Mouse (Mus musculus): ENCODE data around the gene Gm20388. TPM values are rescaled to one million over a fixed set of nuclear protein-coding genes. Genes with fewer than 3 reads are reported as not detected.

Gm20388 gene
- polyA plus RNA-seq, 1 experiment from 2014 or later: not detected

DNA sequence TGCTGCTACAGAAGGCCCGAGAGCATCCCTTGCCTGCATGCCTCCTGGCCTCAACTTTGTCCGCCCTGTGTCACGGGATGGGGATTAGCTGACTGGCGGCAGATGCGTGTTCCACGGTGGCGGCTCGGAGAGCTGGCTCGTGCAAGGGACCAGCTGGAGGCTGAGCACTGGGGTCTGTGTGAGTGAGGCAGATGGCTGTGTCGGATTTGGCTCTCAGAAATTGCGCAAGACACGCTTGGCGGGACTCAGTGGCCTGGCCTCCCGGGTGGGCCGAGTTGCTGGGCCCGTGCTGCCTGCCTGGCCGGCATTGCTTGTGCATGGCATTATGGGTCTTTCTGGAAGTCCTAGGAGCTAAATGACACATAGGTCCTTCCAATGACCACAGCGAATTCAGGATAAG, 398.7 kb downstream of the Gm20388 start:
- Histone ChIP-seq H3K9me3 (replicated peaks) (no peaks in the 10 kb centered on the region), H3K36me3 (no peaks in the 10 kb centered on the region), H3K4me1 (peaks cover 11% of the 10 kb centered on the region), H3K4me2 (no peak overlapping the region), H3K27me3 (replicated peaks) (peaks cover 62% of the 10 kb centered on the region), H3K4me3 (no peak overlapping the region), H3K9ac (no peak overlapping the region), H3K27ac (no peak overlapping the region)
- ATAC-seq: no peak
- 65% methylated on average over 18 of the region's 18 CpGs for WGBS (ENCODE audit: insufficient replicate concordance)

DNA sequence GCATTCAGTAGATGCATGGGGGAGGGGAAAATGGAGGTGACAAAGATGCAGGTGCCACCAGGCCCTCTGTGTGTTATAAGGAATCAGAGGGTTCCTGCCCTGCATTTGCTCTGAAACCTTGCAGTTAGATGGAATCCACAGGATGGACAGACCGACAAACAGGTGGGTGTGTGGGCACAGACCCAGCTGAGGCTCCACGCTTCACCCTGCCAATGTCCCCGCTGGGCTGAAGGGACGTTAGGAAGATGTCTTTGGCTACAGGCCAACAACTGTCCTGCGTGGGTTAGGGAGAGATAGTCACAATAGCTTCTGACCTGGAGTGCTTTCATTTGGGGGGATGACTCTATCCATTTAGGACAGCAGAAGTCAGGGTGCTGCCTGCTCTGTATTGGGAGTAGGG, 399.4 kb downstream of the Gm20388 start:
- ATAC-seq: no peak
- H3K4me1 ChIP-seq: peaks cover 11% of the 10 kb centered on the region
- no peak overlapping the region for H3K4me3 ChIP-seq
- H3K4me2 ChIP-seq: no peak overlapping the region
- peaks cover 62% of the 10 kb centered on the region for H3K27me3 ChIP-seq (replicated peaks)
- H3K9me3 ChIP-seq (replicated peaks): no peaks in the 10 kb centered on the region
- 62% methylated on average over 5 of the region's 5 CpGs for WGBS (ENCODE audit: insufficient replicate concordance)
- no peak overlapping the region for H3K9ac ChIP-seq
- no peaks in the 10 kb centered on the region for H3K36me3 ChIP-seq
- no peak overlapping the region for H3K27ac ChIP-seq

DNA sequence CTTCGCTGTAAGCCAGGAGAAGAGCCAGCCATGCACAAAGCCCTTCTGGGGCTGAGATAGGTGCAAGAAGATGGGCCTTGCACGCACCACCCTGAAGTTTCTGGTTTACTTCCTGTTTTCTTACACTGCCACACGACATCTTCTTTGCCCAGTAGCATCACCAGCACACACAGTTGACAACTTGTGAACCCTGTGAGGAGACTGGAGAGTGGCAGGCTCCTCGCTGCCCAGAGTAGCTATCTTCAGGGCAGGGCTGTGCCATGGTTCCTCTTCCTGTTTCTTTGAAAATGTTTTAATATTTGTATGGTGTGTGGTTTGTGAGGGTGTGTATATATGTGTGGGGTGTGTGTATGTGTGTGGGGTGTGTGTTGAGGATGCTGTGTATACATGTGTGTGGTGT, 401.8 kb downstream of the Gm20388 start:
- Histone ChIP-seq H3K9me3 (replicated peaks) (no peaks in the 10 kb centered on the region), H3K4me1 (peaks cover under 1% of the 10 kb centered on the region; the same call in 1 of the 2 replicates), H3K27me3 (replicated peaks) (peaks cover 44% of the 10 kb centered on the region), H3K9ac (no peak overlapping the region), H3K4me2 (no peak overlapping the region), H3K27ac (no peak overlapping the region), H3K36me3 (no peaks in the 10 kb centered on the region), H3K4me3 (no peak overlapping the region)
- WGBS (ENCODE audit: insufficient replicate concordance): 49% methylated on average over 4 of the region's 4 CpGs
- no peak for ATAC-seq

DNA sequence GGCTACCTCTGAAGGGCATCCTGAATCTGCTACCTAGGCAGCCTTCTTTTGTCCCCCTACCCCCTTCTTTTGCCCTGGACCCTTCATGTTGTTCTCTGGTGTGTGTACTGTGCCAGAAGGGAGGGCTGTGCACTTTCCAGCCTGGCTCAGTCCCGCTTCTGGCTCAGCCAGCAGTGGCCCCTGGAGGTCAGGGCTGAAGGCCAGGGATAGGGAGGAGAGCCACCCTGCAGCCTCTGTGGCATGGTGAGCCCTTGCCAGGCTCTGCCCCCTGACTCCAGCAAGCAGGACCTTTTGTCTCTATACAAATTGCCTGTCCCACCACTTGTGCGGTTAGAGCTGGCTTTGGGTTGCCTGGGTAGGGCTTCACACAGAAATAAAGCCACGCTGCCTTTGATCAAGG, 403.0 kb downstream of the Gm20388 start:
- H3K4me1 ChIP-seq: 0 out of 2 replicates have a peak, but pooled peaks cover 1% of the 10 kb centered on the region
- H3K4me2 ChIP-seq: no peak overlapping the region
- no peak overlapping the region for H3K4me3 ChIP-seq
- 79% methylated on average over 3 of the region's 3 CpGs for WGBS (ENCODE audit: insufficient replicate concordance)
- no peak for ATAC-seq
- no peaks in the 10 kb centered on the region for H3K9me3 ChIP-seq (replicated peaks)
- H3K9ac ChIP-seq: no peak overlapping the region
- H3K36me3 ChIP-seq: no peaks in the 10 kb centered on the region
- peaks cover 31% of the 10 kb centered on the region for H3K27me3 ChIP-seq (replicated peaks)
- H3K27ac ChIP-seq: no peak overlapping the region

DNA sequence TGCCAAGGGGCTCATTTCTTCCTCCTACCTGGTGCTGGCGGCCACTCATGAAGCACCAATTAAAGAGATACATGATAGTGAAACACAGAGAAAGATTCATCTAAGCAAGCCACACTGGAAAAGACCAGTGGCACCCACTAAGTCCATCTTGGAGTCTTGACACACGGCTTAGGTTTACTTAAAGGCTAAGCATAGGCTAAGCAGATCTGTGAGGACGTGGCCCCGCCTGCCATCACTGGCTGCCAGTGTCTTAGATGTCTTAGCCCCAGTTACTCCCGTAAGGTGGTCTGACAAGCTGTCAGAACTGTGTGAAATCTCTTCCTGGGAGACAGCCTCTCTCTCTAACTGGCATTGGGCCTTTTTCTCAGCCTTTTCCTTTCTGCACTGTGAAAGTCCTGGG, 404.3 kb downstream of the Gm20388 start:
- no peaks in the 10 kb centered on the region for H3K36me3 ChIP-seq
- no peaks in the 10 kb centered on the region for H3K9me3 ChIP-seq (replicated peaks)
- no peak overlapping the region for H3K4me2 ChIP-seq
- H3K27ac ChIP-seq: no peak overlapping the region
- no peak overlapping the region for H3K4me3 ChIP-seq
- no peak for ATAC-seq
- no peak overlapping the region for H3K9ac ChIP-seq
- H3K27me3 ChIP-seq (replicated peaks): peaks cover 19% of the 10 kb centered on the region; the same call in 1 of the 2 replicates
- H3K4me1 ChIP-seq: peaks cover 14% of the 10 kb centered on the region
- 71% methylated on average over 5 of the region's 5 CpGs for WGBS (ENCODE audit: insufficient replicate concordance)

DNA sequence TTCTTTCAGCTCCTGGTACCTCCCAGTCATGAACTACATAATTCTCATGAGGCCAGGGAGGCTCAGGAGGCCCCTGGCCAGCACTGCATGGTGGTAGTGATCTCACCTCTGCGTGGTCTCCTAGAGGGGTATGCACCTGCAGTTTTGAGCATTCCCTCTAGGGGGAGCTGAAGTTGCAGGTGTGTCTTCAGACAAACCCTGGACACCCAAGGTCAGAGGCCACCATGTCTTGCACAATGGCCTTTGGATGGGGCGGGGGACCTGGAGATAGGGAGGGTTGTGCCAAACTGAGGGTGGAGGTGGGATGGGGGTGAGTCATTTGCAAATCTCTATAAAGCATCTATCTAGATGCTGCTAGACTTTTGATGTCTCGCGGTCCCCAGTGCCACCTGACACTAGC, 405.0 kb downstream of the Gm20388 start:
- ATAC-seq: no peak
- no peak overlapping the region for H3K4me3 ChIP-seq
- H3K4me2 ChIP-seq: no peak overlapping the region
- no peak overlapping the region for H3K27ac ChIP-seq
- H3K9me3 ChIP-seq (replicated peaks): no peaks in the 10 kb centered on the region
- peaks cover 12% of the 10 kb centered on the region; the same call in 1 of the 2 replicates for H3K27me3 ChIP-seq (replicated peaks)
- peaks cover 20% of the 10 kb centered on the region for H3K4me1 ChIP-seq
- H3K9ac ChIP-seq: no peak overlapping the region
- 64% methylated on average over 4 of the region's 4 CpGs for WGBS (ENCODE audit: insufficient replicate concordance)
- no peaks in the 10 kb centered on the region for H3K36me3 ChIP-seq

DNA sequence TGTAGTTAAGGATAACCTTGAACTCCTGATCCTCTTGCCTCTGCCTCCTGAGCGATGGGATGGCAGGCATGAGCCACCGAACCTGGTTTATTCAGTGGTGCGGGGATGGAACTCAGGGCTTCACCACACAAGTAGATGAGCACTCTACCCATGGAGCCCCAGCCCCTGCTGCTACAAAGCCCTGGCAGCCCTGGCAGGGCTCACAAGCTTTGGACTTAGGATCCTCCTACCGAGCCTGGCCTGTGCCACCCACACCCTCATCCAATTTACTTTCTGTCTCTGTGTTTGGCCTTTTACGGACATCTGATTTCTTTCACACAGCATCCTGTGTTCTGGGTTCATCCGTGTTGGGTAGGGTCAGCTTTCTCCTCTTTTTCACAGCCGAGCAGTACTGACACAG, 406.1 kb downstream of the Gm20388 start:
- no peak for ATAC-seq
- H3K36me3 ChIP-seq: no peaks in the 10 kb centered on the region
- H3K4me3 ChIP-seq: no peak overlapping the region
- H3K27me3 ChIP-seq (replicated peaks): 0 out of 2 replicates have a peak, but pooled peaks cover 8% of the 10 kb centered on the region
- peaks cover 20% of the 10 kb centered on the region for H3K4me1 ChIP-seq
- no peak overlapping the region for H3K9ac ChIP-seq
- H3K27ac ChIP-seq: no peak overlapping the region
- H3K9me3 ChIP-seq (replicated peaks): no peaks in the 10 kb centered on the region
- 76% methylated on average over 7 of the region's 7 CpGs for WGBS (ENCODE audit: insufficient replicate concordance)
- no peak overlapping the region for H3K4me2 ChIP-seq

DNA sequence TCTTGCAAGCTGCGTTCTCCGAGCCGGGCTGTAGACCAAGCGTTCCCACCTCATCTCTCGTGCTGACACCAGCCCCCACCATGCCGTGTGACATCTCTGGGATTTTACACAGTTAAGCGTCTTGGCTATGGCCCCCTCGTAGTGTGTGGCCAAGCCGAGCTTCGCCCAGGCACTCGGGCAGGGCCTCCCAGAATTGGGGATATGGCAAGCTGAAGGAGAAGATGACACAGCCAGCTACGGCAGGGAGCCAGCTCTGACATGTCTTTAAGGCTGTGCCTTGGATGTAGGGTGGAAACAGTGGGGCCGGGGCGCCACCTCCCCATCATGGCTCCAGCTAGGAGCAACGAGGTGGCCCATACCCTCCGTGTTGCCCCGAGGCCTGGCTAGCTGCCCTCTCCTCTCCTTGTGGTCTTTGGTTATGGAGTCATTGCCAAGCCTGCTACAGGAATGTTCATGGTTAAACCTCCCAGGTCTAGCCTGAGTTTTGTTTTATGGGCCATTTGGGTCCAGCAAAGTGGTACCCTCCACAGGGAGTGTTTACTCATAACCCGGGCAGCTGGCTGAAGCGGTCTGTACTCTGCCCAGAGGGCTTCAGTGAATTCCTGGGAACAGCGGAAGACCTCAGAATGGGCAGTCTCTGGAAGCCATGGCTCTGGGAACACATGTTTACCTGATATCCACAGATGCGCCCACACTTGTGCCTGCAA, 406.6 kb downstream of the Gm20388 start:
- Histone ChIP-seq H3K9me3 (replicated peaks) (no peaks in the 10 kb centered on the region), H3K4me3 (no peak overlapping the region), H3K36me3 (no peaks in the 10 kb centered on the region), H3K4me2 (no peak overlapping the region), H3K9ac (no peak overlapping the region), H3K27ac (no peak overlapping the region), H3K27me3 (replicated peaks) (0 out of 2 replicates have a peak, but pooled peaks cover 8% of the 10 kb centered on the region), H3K4me1 (peaks cover 24% of the 10 kb centered on the region)
- ATAC-seq: no peak
- WGBS (ENCODE audit: insufficient replicate concordance): 79% methylated on average over 21 of the region's 21 CpGs

DNA sequence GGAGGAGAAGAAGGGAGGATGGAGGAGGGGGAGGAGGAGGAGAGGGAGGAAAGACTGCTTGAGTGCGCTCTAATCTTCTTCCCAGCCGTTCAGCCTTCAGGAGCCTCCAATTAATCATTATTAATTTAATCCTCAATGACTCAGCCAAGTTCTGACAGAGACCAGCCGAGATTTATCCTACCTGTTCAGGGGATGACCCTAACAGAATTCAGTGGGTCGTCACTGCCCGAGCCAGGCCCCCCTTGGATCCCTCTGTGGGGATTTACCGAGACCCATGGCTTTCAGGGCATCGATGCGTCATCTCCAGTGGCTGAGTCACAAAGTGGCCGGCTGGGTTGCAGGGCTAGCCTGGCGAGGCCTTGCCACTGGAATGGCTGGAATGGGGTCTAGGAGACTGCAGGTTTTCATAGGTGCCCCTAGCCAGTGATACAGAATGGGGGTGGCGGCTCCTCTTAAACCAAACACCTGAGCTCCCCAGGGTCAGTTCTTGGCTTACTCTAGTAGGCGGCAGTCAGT, 407.9 kb downstream of the Gm20388 start:
- Histone ChIP-seq H3K4me2 (no peak overlapping the region), H3K9me3 (replicated peaks) (no peaks in the 10 kb centered on the region), H3K27ac (no peak overlapping the region), H3K4me3 (no peak overlapping the region), H3K9ac (no peak overlapping the region), H3K27me3 (replicated peaks) (0 out of 2 replicates have a peak, but pooled peaks cover 6% of the 10 kb centered on the region), H3K4me1 (peaks cover 37% of the 10 kb centered on the region), H3K36me3 (no peaks in the 10 kb centered on the region)
- 68% methylated on average over 12 of the region's 12 CpGs for WGBS (ENCODE audit: insufficient replicate concordance)
- no peak for ATAC-seq

DNA sequence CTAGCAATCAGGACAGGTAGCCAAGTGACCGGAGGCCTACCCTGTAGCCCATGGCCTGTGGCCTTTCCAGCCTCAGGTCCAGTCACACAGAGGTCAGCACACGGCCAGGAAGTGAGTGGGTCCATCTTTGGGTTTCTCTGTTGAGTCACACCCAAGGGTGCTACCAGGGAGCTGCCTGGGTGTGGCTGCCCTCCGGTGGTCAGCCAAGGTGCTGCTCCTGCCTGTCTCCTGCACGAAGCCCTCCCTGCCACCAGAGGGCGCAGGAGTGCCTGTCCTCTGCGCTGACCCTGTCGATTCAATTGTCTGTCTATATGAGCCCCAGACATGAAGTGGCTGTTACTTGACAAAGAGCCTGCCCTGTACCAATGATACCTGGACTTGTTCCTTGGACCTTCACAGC, 408.8 kb downstream of the Gm20388 start:
- Histone ChIP-seq H3K4me3 (no peak overlapping the region), H3K27ac (peak overlapping the region; percentile 39; the same call in 1 of the 2 replicates)
- WGBS (ENCODE audit: insufficient replicate concordance): 15% methylated on average over 7 of the region's 7 CpGs

DNA sequence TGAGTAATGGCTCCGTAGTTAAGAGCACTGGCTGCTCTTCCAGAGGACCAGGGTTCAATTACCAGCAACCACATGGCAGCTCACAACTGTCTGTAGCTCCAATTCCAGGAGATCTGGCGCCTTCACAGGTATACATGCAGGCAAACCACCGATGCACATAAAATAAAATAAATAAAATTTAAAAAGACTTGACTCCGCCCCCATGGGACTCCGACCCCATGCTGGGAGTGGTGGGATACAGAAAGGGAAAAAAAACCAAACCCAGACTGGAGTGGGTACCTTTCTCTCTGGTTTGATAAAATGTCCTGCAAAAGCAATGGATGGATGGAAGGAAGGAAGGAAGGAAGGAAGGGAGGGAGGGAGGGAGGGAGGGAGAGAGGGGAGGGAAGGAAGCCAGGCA, 409.5 kb downstream of the Gm20388 start:
- Histone ChIP-seq H3K4me1 (peaks cover 53% of the 10 kb centered on the region), H3K4me2 (peak overlapping the region; percentile 50; the same call in 1 of the 2 replicates), H3K27ac (no peak overlapping the region), H3K27me3 (replicated peaks) (0 out of 2 replicates have a peak, but pooled peaks cover 6% of the 10 kb centered on the region), H3K9me3 (replicated peaks) (no peaks in the 10 kb centered on the region), H3K9ac (no peak overlapping the region), H3K36me3 (no peaks in the 10 kb centered on the region), H3K4me3 (no peak overlapping the region)
- WGBS (ENCODE audit: insufficient replicate concordance): 82% methylated on average over 5 of the region's 5 CpGs
- no peak for ATAC-seq

More for the DNA sequence above, 408.8 kb downstream of the Gm20388 start:
- ATAC-seq: peak; percentile 73
- Histone ChIP-seq H3K9me3 (replicated peaks) (no peaks in the 10 kb centered on the region), H3K4me2 (peak overlapping the region; percentile 50), H3K4me1 (peaks cover 46% of the 10 kb centered on the region), H3K9ac (no peak overlapping the region), H3K27me3 (replicated peaks) (0 out of 2 replicates have a peak, but pooled peaks cover 6% of the 10 kb centered on the region), H3K36me3 (no peaks in the 10 kb centered on the region)

DNA sequence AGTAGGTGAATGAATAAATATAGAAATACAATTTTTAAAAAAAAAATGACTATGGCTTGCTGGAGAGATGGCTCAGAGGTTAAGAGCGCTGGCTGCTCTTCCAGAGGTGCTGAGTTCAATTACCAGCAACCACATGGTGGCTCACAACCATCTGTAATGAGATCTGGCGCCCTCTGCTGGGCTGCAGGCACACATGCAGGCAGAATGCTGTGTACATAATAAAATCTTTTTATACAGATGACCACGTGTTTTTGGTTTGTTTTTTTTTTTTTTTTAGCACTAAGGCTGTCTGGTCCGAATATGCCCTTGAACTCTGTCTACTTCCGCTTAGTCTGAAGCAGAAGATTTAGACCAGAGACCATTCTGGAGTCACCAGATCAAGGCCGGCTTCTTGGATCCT, 411.1 kb downstream of the Gm20388 start:
- Histone ChIP-seq H3K27ac (no peak overlapping the region), H3K27me3 (replicated peaks) (0 out of 2 replicates have a peak, but pooled peaks cover 6% of the 10 kb centered on the region), H3K36me3 (no peaks in the 10 kb centered on the region), H3K4me3 (no peak overlapping the region), H3K4me2 (no peak overlapping the region), H3K9me3 (replicated peaks) (no peaks in the 10 kb centered on the region), H3K4me1 (peaks cover 69% of the 10 kb centered on the region), H3K9ac (no peak overlapping the region)
- 26% methylated on average over 6 of the region's 6 CpGs for WGBS (ENCODE audit: insufficient replicate concordance)
- no peak for ATAC-seq

All from liver, embryonic 12.5 days (tissue).